Mouse (Mus musculus) lung, postnatal 0 days (tissue): ENCODE results near the gene Ngfr. TPM values are rescaled to one million over a fixed set of nuclear protein-coding genes. Genes with fewer than 3 reads are reported as not detected.
A peak's percentile ranks its signal among the peaks of the same experiment; 100 is the strongest.

Source experiments
- ATAC-seq: fragments of 200-750 bp; cut with Nextera tagmentation; 2 replicates; pipeline ENCODE4 v1.8.0; 2017; ENCODE audit warnings: moderate library complexity
- DNase-seq: peaks from one replicate; pipeline ENCODE4 v3.0.0-alpha.2; 2016; ENCODE audit warnings: low spot score
- H3K27ac ChIP-seq: fragments of 300-500 bp; sonication (generic); 2 replicates; pipeline ENCODE4 v1.5.1; 2014; ENCODE audit warnings: antibody characterized with exemption, mild to moderate bottlenecking, low read length, mixed read lengths
- H3K27me3 ChIP-seq: fragments of 300-500 bp; sonication (generic); replicated peaks from 2 replicates; pipeline ENCODE4 v1.6.1; 2014; ENCODE audit warnings: low read length, mixed read lengths; ENCODE audit not compliant: insufficient read depth
- H3K36me3 ChIP-seq: fragments of 300-500 bp; sonication (generic); 2 replicates; pipeline ENCODE4 v1.6.1; 2014; ENCODE audit warnings: low read length, mixed read lengths; ENCODE audit not compliant: insufficient read depth
- H3K4me1 ChIP-seq: fragments of 300-500 bp; sonication (generic); 2 replicates; pipeline ENCODE4 v1.6.1; 2014; ENCODE audit warnings: antibody characterized with exemption, low read depth, low read length, mixed read lengths; ENCODE audit not compliant: insufficient read depth
- H3K4me2 ChIP-seq: fragments of 300-500 bp; sonication (generic); replicated peaks from 2 replicates; pipeline ENCODE4 v1.6.1; 2014; ENCODE audit warnings: low read depth, mild to moderate bottlenecking, low read length, moderate library complexity, mixed read lengths
- H3K4me3 ChIP-seq: fragments of 300-500 bp; sonication (generic); 2 replicates; pipeline ENCODE4 v1.5.1; 2014; ENCODE audit warnings: low read depth, low read length
- H3K9ac ChIP-seq: fragments of 300-500 bp; sonication (generic); replicated peaks from 2 replicates; pipeline ENCODE4 v1.6.1; 2014; ENCODE audit warnings: low read depth, mild to moderate bottlenecking
- H3K9me3 ChIP-seq: fragments of 300-500 bp; sonication (generic); 2 replicates; pipeline ENCODE4 v1.6.1; 2016; ENCODE audit warnings: low read length, mixed read lengths
- CTCF ChIP-seq: IDR thresholded peaks from 2 replicates; pipeline ENCODE4 v1.5.1; 2016; ENCODE audit warnings: antibody characterized with exemption, mild to moderate bottlenecking
- EP300 ChIP-seq: IDR thresholded peaks from 2 replicates; pipeline ENCODE4 v1.6.1; 2016; ENCODE audit warnings: antibody characterized with exemption, mild to moderate bottlenecking, control low read depth
- WGBS: fragments of 180-500 bp; shearing (Covaris S2); extraction: QIAGEN DNeasy Blood & Tissue Kit; methylation state at CpG from one replicate; pipeline ENCODE4 v1.1.7; 2014; 5-methylcytosine and 5-hydroxymethylcytosine counted together
- polyA plus RNA-seq: library from polyadenylated mRNA; unstranded; fragments of >200 nt; fragmentation: Nextera tagmentation; extraction: Ambion mirVana; gene quantifications from 2 replicates; pipeline ENCODE4 v1.2.1, GENCODE M21; 2015

Gene Ngfr
- polyA plus RNA-seq, 1 experiment from 2014 or later: 0.43 TPM

DNA sequence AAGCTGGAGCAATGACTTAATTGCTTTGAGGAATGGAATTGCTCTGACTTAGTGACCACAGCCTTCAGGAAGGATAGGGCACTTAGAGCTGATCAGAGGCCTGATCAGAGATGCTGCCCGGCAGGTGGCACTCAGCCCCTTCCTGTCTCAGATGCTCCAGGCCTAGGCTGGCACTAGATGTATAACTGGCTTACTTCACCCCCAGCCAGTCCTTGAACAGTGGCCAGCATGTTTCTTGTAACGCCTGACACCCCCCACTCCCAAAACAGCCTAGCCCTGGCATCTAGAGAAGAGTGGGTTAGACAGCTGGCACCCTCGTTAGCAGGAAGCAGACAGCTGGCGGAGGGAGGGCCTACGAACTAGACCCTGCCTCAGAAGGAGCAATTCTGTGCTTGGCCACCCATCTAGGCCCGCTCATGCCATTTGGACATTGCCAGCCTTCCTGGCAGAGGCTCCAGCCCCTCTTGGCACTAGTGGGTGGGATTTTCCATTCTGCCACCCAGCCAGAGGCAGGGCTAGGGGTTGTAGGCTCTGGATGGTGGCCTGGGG, 12.7 kb downstream of the Ngfr start:
- no peak overlapping the region for H3K4me3 ChIP-seq
- H3K4me2 ChIP-seq: no peak overlapping the region
- peaks cover 5% of the 10 kb centered on the region; the same call in 1 of the 2 replicates for H3K4me1 ChIP-seq
- H3K27ac ChIP-seq: no peak overlapping the region
- 80% methylated on average over 6 of the region's 6 CpGs for WGBS
- no peak overlapping the region for H3K9ac ChIP-seq
- ATAC-seq: no peak
- DNase-seq: no peak
- H3K27me3 ChIP-seq: peaks cover 26% of the 10 kb centered on the region
- no peaks in the 10 kb centered on the region for H3K9me3 ChIP-seq
- no peaks in the 10 kb centered on the region for H3K36me3 ChIP-seq
- no peak for TF ChIP-seq EP300
- TF ChIP-seq CTCF: no peak

DNA sequence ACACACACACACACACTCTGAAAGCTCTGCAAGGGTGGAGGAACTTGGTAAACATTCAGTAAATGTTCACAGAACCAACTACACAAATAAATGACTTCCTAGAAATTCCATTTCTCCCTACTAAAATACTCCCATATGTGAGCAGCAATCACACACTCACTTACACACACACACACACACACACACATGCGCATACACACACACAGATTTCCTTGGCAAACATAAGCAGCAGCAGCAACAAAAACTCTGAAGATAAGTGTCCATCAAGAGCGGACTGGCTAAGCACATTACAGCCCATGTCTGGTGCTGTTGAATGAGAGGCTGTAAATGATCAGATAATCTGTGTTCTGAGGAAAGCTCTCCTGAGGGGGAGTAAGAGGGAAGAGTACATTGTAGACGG, 15.3 kb downstream of the Ngfr start:
- ATAC-seq (no peak), DNase-seq (no peak)
- TF ChIP-seq CTCF (no peak), EP300 (no peak)
- H3K9ac ChIP-seq: no peak overlapping the region
- H3K27me3 ChIP-seq: peaks cover 6% of the 10 kb centered on the region; the same call in 1 of the 2 replicates
- 25% methylated on average over 3 of the region's 3 CpGs for WGBS
- no peaks in the 10 kb centered on the region for H3K36me3 ChIP-seq
- H3K4me3 ChIP-seq: no peak overlapping the region
- H3K9me3 ChIP-seq: no peaks in the 10 kb centered on the region
- H3K4me1 ChIP-seq: peaks cover 5% of the 10 kb centered on the region; the same call in 1 of the 2 replicates
- H3K27ac ChIP-seq: no peak overlapping the region
- H3K4me2 ChIP-seq: no peak overlapping the region

DNA sequence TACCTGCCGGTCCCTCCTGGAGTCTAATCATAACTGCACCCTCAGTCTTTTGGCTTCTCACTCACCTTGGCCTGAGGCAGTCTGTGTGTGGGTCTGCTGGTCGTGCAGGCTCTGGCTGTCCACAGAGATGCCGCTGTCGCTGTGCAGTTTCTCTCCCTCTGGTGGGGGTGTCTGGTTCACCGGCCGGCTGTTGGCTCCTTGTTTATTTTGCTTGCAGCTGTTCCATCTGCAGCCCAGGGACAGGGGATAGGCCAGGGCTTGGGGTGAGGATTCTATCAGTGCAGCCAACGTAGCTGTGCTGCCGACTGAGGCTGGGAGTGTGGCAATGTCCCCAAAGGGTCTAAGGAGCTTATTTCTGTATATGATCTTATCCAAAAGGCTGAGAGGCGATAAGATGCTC, 15.8 kb downstream of the Ngfr start:
- Histone ChIP-seq H3K27me3 (peaks cover 6% of the 10 kb centered on the region; the same call in 1 of the 2 replicates), H3K9me3 (no peaks in the 10 kb centered on the region), H3K27ac (no peak overlapping the region), H3K4me1 (peaks cover 5% of the 10 kb centered on the region; the same call in 1 of the 2 replicates), H3K4me3 (no peak overlapping the region), H3K4me2 (no peak overlapping the region), H3K36me3 (no peaks in the 10 kb centered on the region), H3K9ac (no peak overlapping the region)
- peak; percentile 62 for DNase-seq
- TF ChIP-seq EP300 (no peak), CTCF (0 out of 2 replicates have a peak, but pooled peaks have one; percentile 15)
- peak; percentile 66 for ATAC-seq
- WGBS: 12% methylated on average over 9 of the region's 9 CpGs

DNA sequence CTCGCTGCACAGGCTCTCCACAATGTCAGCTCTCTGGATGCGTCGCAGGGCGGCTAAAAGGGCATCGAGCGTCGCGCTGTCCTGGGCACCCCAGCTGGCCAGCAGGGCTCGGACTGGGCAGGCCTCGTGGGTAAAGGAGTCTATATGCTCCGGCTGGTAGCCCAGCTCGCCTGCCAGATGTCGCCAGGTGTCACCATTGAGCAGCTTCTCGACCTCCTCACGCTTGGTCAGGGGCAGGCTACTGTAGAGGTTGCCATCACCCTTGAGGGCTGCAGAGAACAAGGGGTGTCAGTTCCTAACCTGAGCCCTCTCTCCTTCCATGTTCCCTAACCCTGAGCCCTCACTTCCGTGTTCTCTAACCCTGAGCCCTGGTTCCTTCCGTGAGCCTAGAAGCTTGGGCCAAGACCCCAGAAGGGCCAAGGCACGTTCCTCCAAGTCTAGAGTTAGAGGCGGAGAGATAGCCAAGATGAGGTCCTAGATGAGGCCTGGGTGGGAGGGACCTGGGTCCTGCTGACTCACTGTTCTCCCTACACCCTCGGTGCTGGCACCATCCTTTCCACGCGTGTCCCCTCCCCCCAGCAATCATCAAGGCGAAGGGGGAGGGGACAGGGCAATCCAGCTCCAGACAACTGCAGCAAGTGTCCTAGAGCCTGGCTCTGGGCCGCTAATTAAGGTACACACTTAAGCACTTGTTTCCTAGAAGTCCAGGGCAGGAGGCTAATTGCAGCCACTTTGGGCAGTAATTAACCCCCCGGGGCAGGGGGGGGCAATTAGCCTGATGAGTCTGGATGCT, 16.5 kb downstream of the Ngfr start:
- Histone ChIP-seq H3K9me3 (no peaks in the 10 kb centered on the region), H3K4me2 (no peak overlapping the region), H3K4me1 (peaks cover 3% of the 10 kb centered on the region; the same call in 1 of the 2 replicates), H3K27me3 (peaks cover 6% of the 10 kb centered on the region; the same call in 1 of the 2 replicates), H3K36me3 (no peaks in the 10 kb centered on the region), H3K9ac (no peak overlapping the region), H3K4me3 (no peak overlapping the region), H3K27ac (no peak overlapping the region)
- no peak for TF ChIP-seq CTCF
- TF ChIP-seq EP300: no peak
- ATAC-seq (0 out of 2 replicates have a peak, but pooled peaks have one; percentile 12), DNase-seq (peak; percentile 25)
- 63% methylated on average over 25 of the region's 25 CpGs for WGBS

DNA sequence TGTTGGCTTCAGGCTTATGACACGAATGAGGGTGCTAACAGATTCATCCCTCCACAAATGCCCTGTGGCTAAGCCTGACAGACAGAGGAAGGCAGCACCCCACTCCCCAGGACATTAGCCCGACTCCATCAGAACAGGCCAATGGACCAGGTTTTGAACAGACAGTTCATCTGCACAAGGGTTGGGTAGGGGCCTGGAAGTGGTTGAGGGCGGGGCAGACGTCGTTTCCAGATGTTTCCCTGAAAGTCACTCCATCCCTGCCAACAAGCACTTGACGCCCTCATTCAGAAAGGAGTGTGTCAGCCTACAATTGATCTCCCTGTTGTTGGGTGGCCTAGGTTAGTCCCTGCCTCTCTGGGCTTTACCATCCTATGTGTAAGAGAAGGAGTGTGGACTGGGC, 17.6 kb downstream of the Ngfr start:
- ATAC-seq: no peak
- Histone ChIP-seq H3K4me2 (no peak overlapping the region), H3K9ac (no peak overlapping the region), H3K4me1 (no peaks in the 10 kb centered on the region), H3K36me3 (no peaks in the 10 kb centered on the region), H3K4me3 (no peak overlapping the region), H3K27ac (no peak overlapping the region), H3K27me3 (peaks cover 6% of the 10 kb centered on the region; the same call in 1 of the 2 replicates), H3K9me3 (no peaks in the 10 kb centered on the region)
- DNase-seq: no peak
- WGBS: 66% methylated on average over 6 of the region's 6 CpGs
- TF ChIP-seq EP300: no peak
- no peak for TF ChIP-seq CTCF

DNA sequence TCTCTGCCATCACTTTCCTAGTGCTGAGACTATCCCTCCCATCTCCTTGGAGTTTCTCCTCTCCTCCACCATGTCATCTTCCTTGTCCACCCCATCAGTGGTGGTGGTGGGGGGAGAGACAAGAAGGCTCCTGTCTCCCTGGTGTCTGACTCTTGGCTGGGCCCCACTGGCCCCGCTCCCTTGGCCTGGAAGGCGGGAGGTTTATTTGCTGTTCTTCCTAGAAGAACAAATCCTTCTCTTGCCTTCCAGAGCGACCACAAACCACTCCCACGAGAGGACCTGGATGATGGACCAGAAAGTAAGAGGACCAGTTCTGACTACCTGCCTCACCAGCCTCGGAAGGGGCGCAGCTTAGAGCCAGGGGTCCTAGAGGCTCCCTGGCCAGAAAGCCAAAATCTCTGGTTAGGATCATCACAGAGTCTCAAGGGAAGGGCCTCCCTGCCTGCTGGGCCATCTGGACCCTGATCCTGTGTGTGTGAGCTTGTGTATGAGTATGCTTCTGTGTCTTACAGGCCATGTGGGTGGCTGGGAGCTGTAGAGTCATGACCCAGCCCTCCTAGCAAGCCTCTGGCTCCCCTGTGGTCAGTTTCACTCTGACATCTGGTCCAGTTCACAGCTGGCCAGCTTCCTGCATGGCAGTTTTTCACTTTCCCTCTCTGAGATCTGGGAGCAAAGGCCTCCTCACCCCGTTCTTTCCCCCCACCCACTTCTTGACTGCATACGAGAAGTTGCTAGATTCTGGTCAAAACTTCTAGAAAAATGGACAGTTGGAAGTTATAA, 19.4 kb downstream of the Ngfr start:
- peaks cover 6% of the 10 kb centered on the region; the same call in 1 of the 2 replicates for H3K27me3 ChIP-seq
- H3K4me2 ChIP-seq: no peak overlapping the region
- H3K9ac ChIP-seq: no peak overlapping the region
- ATAC-seq: no peak
- TF ChIP-seq EP300 (no peak), CTCF (no peak)
- WGBS: 61% methylated on average over 8 of the region's 8 CpGs
- no peaks in the 10 kb centered on the region for H3K4me1 ChIP-seq
- H3K9me3 ChIP-seq: no peaks in the 10 kb centered on the region
- no peaks in the 10 kb centered on the region for H3K36me3 ChIP-seq
- no peak overlapping the region for H3K4me3 ChIP-seq
- no peak for DNase-seq
- no peak overlapping the region for H3K27ac ChIP-seq
